Mouse (Mus musculus): ENCODE results near the gene Lrrk2. TPM values are rescaled to one million over a fixed set of nuclear protein-coding genes. Genes with fewer than 3 reads are reported as not detected.
"Not testable (repeated sequence)": the region's sequence is repeated elsewhere in the genome, so short reads cannot be mapped to it uniquely, and the experiment has no call there.

Lrrk2 gene
- polyA plus RNA-seq, 1 experiment from 2014 or later, result 7.9 TPM

DNA sequence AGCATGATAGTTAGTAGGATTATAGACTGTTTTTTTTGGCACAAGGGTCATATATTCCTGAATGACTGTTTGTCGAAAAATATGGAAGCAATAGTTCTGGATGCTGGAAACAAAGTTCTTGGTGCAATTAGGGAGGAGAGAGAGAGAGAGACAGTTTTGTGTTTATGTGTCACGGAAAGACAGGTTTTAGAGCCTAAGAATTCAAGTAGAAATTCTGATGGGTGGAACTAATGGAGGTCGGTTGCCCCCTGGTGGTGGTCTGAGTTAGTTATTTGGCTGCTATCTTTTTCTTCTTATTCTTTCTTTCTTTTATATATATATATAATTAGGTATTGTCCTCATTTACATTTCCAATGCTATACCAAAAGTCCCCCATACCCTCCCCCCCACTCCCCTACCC is 81.6 kb downstream of the Lrrk2 start:
- 10% methylated on average over 3 of the region's 3 CpGs for WGBS
- no peaks in the 10 kb centered on the region for H3K9me3 ChIP-seq
- no peak overlapping the region for H3K4me3 ChIP-seq
- H3K9ac ChIP-seq, result no peak overlapping the region
- H3K27ac ChIP-seq, result no peak overlapping the region
- H3K36me3 ChIP-seq, result no peaks in the 10 kb centered on the region; the same call in 1 of the 2 replicates
- H3K27me3 ChIP-seq, result no peaks in the 10 kb centered on the region
- no peak overlapping the region; the same call in 1 of the 2 replicates for H3K4me2 ChIP-seq
- no peak for ATAC-seq (ENCODE audit: borderline replicate concordance, extremely low read depth, low FRiP score, low TSS enrichment)
- no peaks in the 10 kb centered on the region for H3K4me1 ChIP-seq

DNA sequence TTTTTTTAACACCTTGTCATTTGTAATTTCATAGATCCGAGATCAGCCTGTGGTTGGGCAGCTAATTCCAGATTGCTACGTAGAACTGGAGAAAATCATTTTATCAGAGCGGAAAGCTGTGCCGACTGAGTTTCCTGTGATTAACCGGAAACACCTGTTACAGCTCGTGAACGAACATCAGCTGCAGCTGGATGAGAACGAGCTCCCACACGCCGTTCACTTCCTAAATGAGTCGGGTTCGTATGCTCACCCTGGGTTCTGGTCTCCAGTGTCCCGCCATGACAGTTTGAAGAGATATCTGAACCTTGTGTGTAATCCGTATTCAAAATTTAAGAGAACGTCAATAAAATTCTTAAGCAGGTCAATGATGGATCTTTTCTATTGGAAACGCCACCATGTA is 82.8 kb downstream of the Lrrk2 start:
- Histone ChIP-seq H3K27ac (no peak overlapping the region), H3K4me3 (no peak overlapping the region), H3K4me1 (no peaks in the 10 kb centered on the region), H3K36me3 (no peaks in the 10 kb centered on the region; the same call in 1 of the 2 replicates), H3K9me3 (no peaks in the 10 kb centered on the region), H3K4me2 (no peak overlapping the region), H3K27me3 (no peaks in the 10 kb centered on the region), H3K9ac (no peak overlapping the region)
- ATAC-seq (ENCODE audit: borderline replicate concordance, extremely low read depth, low FRiP score, low TSS enrichment), result no peak
- WGBS, result 78% methylated on average over 16 of the region's 16 CpGs

DNA sequence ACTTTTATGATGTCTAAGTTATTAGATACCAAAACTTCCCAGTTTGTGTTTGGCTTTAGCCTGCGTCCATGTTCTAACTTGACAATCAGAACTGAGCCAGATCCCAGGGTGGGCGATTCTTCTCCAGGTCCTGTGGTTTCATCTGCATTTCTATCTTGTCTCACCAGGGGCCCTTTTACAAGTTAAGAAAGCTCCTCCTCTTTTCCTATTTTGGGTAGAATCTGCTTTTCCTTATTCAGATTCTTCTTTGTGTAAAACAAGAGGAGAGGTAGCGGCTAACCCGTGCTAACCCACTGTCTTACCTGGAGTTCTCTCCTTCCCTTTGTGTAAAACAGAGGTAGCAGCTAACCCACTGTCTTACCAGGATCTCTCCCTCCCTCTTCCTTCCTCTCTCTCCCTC is 99.1 kb downstream of the Lrrk2 start:
- H3K4me1 ChIP-seq, result no peaks in the 10 kb centered on the region
- no peaks in the 10 kb centered on the region for H3K9me3 ChIP-seq
- no peak overlapping the region for H3K4me3 ChIP-seq
- H3K4me2 ChIP-seq, result no peak overlapping the region
- H3K27me3 ChIP-seq, result no peaks in the 10 kb centered on the region
- H3K27ac ChIP-seq, result no peak overlapping the region
- WGBS, result 58% methylated on average over 4 of the region's 4 CpGs
- no peak for ATAC-seq (ENCODE audit: borderline replicate concordance, extremely low read depth, low FRiP score, low TSS enrichment)
- H3K36me3 ChIP-seq, result no peaks in the 10 kb centered on the region
- no peak overlapping the region for H3K9ac ChIP-seq

DNA sequence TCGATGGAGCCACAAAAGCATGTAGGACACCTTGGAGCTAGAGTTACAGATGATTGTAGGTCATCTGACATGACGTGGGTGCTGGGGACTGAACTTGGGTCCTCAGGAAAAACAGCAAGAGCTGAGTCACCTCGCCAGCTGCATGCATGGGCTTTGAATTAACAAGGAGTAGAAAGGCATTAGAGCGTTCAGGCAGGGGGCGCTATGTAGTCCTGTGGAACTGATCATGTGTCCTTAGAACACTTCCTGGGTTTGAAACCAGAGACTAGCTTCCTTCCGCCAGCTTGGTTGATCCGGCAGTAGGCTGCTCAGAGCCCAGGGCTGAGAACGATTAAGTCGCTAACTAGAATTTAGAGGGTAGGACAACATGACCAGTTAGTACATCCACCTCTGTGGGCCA is 106.2 kb downstream of the Lrrk2 start:
- Histone ChIP-seq H3K27ac (no peak overlapping the region), H3K4me1 (no peaks in the 10 kb centered on the region), H3K36me3 (0 out of 2 replicates have a peak, but pooled peaks cover 2% of the 10 kb centered on the region), H3K27me3 (no peaks in the 10 kb centered on the region), H3K4me3 (no peak overlapping the region), H3K4me2 (no peak overlapping the region), H3K9ac (no peak overlapping the region), H3K9me3 (no peaks in the 10 kb centered on the region)
- no peak for ATAC-seq (ENCODE audit: borderline replicate concordance, extremely low read depth, low FRiP score, low TSS enrichment)
- WGBS, result 91% methylated on average over 9 of the region's 9 CpGs

DNA sequence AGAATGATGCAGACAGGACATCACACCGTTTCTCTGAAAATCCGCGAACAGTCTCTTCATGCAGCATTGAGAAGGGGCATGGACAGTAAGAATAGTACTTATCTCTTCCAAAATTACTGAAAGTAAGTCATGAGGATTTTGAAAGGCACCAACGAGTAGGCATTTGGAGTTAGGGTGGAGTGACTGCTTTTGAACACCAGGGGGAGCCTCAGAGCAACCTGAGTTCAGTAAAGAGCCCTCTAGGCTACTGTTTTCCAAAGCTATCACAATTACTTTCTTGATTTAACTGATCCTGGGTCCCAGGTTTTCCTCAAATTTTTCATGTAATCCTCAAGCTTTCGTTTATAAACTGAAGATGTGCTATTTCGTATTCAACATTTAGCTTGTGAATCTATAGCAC is 108.2 kb downstream of the Lrrk2 start:
- Histone ChIP-seq H3K4me2 (no peak overlapping the region), H3K9me3 (no peaks in the 10 kb centered on the region), H3K27me3 (no peaks in the 10 kb centered on the region), H3K4me1 (no peaks in the 10 kb centered on the region), H3K27ac (no peak overlapping the region), H3K36me3 (0 out of 2 replicates have a peak, but pooled peaks cover 2% of the 10 kb centered on the region), H3K4me3 (no peak overlapping the region), H3K9ac (no peak overlapping the region)
- WGBS, result 26% methylated on average over 6 of the region's 6 CpGs
- no peak for ATAC-seq (ENCODE audit: borderline replicate concordance, extremely low read depth, low FRiP score, low TSS enrichment)

DNA sequence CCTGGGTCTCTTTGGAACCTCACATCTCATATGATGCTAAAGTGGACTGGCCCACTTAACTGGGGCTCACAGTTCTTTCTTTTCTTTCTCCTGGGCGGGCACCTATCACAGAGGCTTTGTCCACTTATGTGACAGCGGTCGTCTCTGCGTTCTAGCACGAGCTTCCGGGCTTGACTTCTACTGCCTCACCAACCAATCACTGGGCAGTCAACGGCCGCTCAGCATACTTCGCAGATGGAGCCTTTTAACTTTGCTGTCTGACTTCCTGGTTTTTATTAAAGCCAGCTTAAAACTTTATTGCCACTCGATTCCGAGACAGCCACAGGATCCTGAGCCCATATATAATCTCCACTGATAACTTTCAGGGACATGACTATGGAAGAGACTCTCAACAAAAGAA is 115.4 kb downstream of the Lrrk2 start:
- Histone ChIP-seq H3K4me1 (no peaks in the 10 kb centered on the region), H3K4me2 (no peak overlapping the region), H3K9ac (no peak overlapping the region), H3K36me3 (0 out of 2 replicates have a peak, but pooled peaks cover 3% of the 10 kb centered on the region), H3K4me3 (no peak overlapping the region), H3K27ac (no peak overlapping the region), H3K9me3 (no peaks in the 10 kb centered on the region), H3K27me3 (no peaks in the 10 kb centered on the region)
- no peak for ATAC-seq (ENCODE audit: borderline replicate concordance, extremely low read depth, low FRiP score, low TSS enrichment)
- WGBS, result 90% methylated on average over 11 of the region's 11 CpGs

DNA sequence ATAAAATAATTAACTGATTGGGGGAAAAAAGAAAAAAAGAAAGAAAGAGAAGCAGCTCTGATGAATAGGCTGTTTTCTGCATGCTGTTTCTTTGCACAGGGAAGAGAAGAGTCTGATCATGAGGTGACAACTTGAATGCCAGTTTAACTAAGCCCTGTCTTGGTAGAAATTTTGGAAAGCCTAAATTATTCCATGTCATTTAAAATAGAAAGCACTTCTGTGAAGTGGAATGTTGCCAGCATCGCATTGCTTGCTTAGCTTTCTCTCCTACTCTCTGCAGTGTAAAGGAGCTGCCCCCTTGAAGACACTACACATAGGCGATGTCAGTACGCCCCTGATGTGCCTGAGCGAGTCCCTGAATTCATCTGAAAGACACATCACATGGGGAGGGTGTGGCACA is 133.5 kb downstream of the Lrrk2 start:
- H3K27ac ChIP-seq, result no peak overlapping the region
- no peak for ATAC-seq (ENCODE audit: borderline replicate concordance, extremely low read depth, low FRiP score, low TSS enrichment)
- H3K9ac ChIP-seq, result no peak overlapping the region
- WGBS, result 74% methylated on average over 4 of the region's 4 CpGs
- no peaks in the 10 kb centered on the region for H3K4me1 ChIP-seq
- H3K4me2 ChIP-seq, result no peak overlapping the region
- H3K27me3 ChIP-seq, result no peaks in the 10 kb centered on the region
- H3K9me3 ChIP-seq, result no peaks in the 10 kb centered on the region
- H3K4me3 ChIP-seq, result no peak overlapping the region
- H3K36me3 ChIP-seq, result no peaks in the 10 kb centered on the region

DNA sequence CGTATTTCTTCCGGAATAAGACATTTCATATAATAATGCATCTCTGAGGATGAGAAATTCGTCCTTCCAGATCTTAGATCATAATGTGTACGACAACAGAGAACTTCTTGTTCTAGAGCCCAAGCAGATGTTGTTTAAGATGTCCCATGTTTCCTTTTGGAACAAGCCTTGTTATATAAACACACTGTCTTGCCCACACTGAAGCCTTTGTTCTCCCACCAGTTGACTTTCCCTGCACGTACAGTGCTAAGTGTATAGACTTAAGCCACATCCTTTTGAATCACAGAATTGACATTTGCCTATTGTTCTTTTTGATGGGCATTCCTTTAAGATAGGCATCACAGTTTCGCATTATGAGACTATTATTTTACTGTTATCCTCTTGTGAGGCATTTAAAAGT is 162.3 kb downstream of the Lrrk2 start:
- no peaks in the 10 kb centered on the region for H3K27me3 ChIP-seq
- H3K27ac ChIP-seq, result no peak overlapping the region
- no peak overlapping the region for H3K4me2 ChIP-seq
- WGBS, result 70% methylated on average over 6 of the region's 6 CpGs
- ATAC-seq (ENCODE audit: borderline replicate concordance, extremely low read depth, low FRiP score, low TSS enrichment), result no peak
- H3K36me3 ChIP-seq, result no peaks in the 10 kb centered on the region
- no peak overlapping the region for H3K4me3 ChIP-seq
- H3K9ac ChIP-seq, result no peak overlapping the region
- H3K9me3 ChIP-seq, result no peaks in the 10 kb centered on the region
- H3K4me1 ChIP-seq, result no peaks in the 10 kb centered on the region

DNA sequence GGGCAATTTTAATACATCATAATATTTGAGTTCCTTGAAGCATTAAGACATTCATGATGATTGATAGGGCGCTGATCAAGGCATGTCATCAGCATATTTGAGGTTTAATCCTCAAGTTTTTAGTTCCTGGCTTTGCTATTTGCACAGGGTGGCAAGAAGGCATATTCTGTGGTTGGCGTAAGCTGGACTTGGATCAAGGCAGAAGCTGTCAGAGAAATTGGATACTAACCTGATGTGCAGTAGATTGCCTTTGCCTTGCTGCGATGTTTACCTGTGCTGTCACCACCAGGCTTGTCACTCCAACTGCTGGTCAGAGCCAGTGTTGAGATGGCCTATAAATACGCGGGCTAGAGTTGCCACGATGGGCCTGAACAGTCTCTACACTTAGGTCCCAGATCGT is 165.0 kb downstream of the Lrrk2 start, which contains the start of gene Smgc:
Gene Smgc, plus strand, starts transcription at position 301 of the 400 bp plus-strand sequence.
- WGBS, result 84% methylated on average over 7 of the region's 7 CpGs

DNA sequence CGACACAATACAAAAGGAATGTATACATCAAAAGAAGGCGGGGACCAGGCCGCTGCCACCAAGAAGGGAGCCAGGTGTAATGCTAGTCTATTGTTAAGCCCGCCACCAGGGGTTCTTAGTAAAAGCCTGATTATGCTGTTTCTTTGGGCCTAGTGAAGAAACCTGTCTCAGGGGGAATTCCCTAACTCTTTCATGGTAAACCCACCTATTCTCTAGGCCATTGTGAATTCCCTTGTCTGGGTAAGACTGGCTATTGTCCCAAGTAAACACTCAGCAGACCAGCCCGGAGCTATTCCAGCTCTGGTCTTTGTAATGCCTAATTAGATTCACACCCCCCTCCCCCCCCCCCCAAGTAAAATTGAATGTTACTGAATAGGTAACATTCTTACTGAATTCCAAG is 191.2 kb downstream of the Lrrk2 start:
- H3K27me3 ChIP-seq; H3K9ac ChIP-seq; H3K4me3 ChIP-seq; H3K27ac ChIP-seq; H3K4me2 ChIP-seq; H3K9me3 ChIP-seq; H3K36me3 ChIP-seq; ATAC-seq (ENCODE audit: borderline replicate concordance, extremely low read depth, low FRiP score, low TSS enrichment); H3K4me1 ChIP-seq: not testable (repeated sequence)
- 32% methylated on average over 5 of the region's 5 CpGs for WGBS

More for the DNA sequence above, 165.0 kb downstream of the Lrrk2 start, which contains the start of gene Smgc:
- Histone ChIP-seq H3K27me3 (no peaks in the 10 kb centered on the region), H3K36me3 (no peaks in the 10 kb centered on the region), H3K9me3 (no peaks in the 10 kb centered on the region), H3K9ac (no peak within 1 kb of the TSS), H3K27ac (no peak within 1 kb of the TSS), H3K4me2 (no peak within 1 kb of the TSS), H3K4me3 (no peak within 1 kb of the TSS), H3K4me1 (no peaks in the 10 kb centered on the region)
- ATAC-seq (ENCODE audit: borderline replicate concordance, extremely low read depth, low FRiP score, low TSS enrichment), result no peak

Other genes starting within 250 kb of the Lrrk2 start
- 1.1 and 1.5 TPM in 2 replicates for gene Slc2a13, start 99.9 kb upstream of the Lrrk2 start, polyA plus RNA-seq (2015; fragmentation: Nextera tagmentation; extraction: Ambion mirVana)
- gene Smgc, start 165.1 kb downstream of the Lrrk2 start, polyA plus RNA-seq (2015; fragmentation: Nextera tagmentation; extraction: Ambion mirVana), result 0.19 TPM in 1 of 2 replicates, not detected in the other